Mouse (Mus musculus): ENCODE data around the gene Col8a2. TPM values are rescaled to one million over a fixed set of nuclear protein-coding genes. Genes with fewer than 3 reads are reported as not detected.

Gene Col8a2
- polyA plus RNA-seq, 1 experiment from 2014 or later: 1.1 TPM

DNA sequence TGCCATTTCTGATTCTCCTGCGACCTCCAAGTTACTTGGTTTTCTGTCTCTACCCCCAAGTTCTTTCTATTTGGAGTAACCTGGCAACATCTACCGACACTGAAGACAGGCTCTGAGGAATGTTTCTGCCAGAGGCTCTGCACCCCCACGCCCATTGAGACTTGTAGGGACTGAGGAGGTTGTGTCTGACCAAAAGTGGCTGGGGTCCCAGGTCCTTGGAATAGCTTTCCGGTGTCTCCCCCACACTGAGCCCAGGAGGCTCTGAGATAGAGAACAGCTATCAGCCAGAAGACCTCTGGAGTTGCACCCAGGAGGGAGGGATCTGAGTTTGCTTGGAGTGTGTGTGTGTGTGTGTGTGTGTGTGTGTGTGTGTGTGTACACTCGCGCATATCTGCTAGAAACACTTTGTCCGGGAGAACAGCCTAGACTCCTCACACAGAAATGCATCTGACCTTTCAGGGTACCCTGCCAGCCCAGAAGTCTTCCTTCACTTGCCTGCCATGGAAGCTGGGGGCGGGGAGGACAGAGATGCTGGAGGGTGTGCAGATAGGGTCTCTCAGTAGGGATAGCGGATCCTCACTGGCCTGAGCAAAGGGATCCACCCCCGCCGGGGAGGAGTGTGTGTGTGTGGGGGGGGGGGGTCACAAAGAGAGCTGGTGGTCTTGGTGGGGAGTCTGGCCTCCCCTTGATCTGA is 856 bp downstream of the Col8a2 start:
- H3K4me3 ChIP-seq (replicated peaks): peak overlapping the region; percentile 38; the same call in 1 of the 2 replicates
- H3K4me2 ChIP-seq: no peak overlapping the region
- H3K9me3 ChIP-seq (replicated peaks): no peaks in the 10 kb centered on the region
- 35% methylated on average over 11 of the region's 11 CpGs for WGBS (ENCODE audit: insufficient replicate concordance)
- ATAC-seq (ENCODE audit: insufficient read depth): no peak
- H3K4me1 ChIP-seq (replicated peaks): peaks cover 9% of the 10 kb centered on the region; the same call in 1 of the 2 replicates
- peaks cover 83% of the 10 kb centered on the region for H3K27me3 ChIP-seq
- no peaks in the 10 kb centered on the region for H3K36me3 ChIP-seq (replicated peaks)
- no peak overlapping the region for H3K9ac ChIP-seq
- H3K27ac ChIP-seq (replicated peaks): no peak overlapping the region

DNA sequence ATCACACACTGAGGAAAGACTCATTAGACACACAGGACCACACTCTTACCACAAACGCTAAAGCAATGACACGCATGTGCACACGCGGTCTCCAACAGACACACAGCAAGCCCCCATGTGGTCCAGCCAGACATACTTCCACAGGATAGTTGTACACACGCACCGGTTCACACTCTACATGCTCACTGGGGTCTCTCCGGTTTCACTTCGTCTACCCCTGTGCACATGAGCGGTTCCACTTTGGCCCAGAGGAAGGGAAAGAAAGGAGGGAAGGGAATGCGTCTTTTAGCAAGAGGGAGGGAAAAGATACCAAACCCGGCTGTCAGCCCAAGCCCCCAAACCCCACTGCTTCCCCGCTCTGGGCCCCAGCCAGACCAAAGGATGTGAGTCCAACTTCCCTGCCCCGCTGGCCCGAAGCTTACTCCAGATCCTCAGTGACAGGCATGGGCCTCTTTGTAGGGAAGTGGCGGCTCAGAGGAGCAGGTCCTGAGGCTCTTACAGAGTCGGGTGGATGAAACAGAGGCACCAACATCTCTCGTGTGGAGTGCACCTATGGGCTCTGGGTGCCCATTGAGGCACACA is 1.6 kb downstream of the Col8a2 start:
- Histone ChIP-seq H3K27me3 (peaks cover 80% of the 10 kb centered on the region), H3K4me2 (no peak overlapping the region)
- ATAC-seq (ENCODE audit: insufficient read depth): no peak

GRCm38 (mm10) chr4:126290314-126290713 is 3.7 kb downstream of the Col8a2 start:
- WGBS (ENCODE audit: insufficient replicate concordance): 72% methylated on average over 8 of the region's 8 CpGs
- H3K27me3 ChIP-seq: peaks cover 69% of the 10 kb centered on the region

More for the DNA sequence above, 1.6 kb downstream of the Col8a2 start:
- WGBS (ENCODE audit: insufficient replicate concordance): 24% methylated on average over 17 of the region's 17 CpGs
- no peak overlapping the region for H3K27ac ChIP-seq (replicated peaks)
- H3K4me3 ChIP-seq (replicated peaks): no peak overlapping the region
- H3K9ac ChIP-seq: no peak overlapping the region
- H3K4me1 ChIP-seq (replicated peaks): peaks cover 9% of the 10 kb centered on the region; the same call in 1 of the 2 replicates
- no peaks in the 10 kb centered on the region for H3K36me3 ChIP-seq (replicated peaks)
- no peaks in the 10 kb centered on the region for H3K9me3 ChIP-seq (replicated peaks)

GRCm38 (mm10) chr4:126291196-126291595 is 4.6 kb downstream of the Col8a2 start:
- Histone ChIP-seq H3K27me3 (peaks cover 71% of the 10 kb centered on the region), H3K4me1 (replicated peaks) (peaks cover 7% of the 10 kb centered on the region; the same call in 1 of the 2 replicates), H3K9me3 (replicated peaks) (no peaks in the 10 kb centered on the region), H3K36me3 (replicated peaks) (no peaks in the 10 kb centered on the region), H3K27ac (replicated peaks) (no peak overlapping the region), H3K9ac (no peak overlapping the region), H3K4me3 (replicated peaks) (no peak overlapping the region), H3K4me2 (no peak overlapping the region)
- ATAC-seq (ENCODE audit: insufficient read depth): no peak
- 34% methylated on average over 13 of the region's 13 CpGs for WGBS (ENCODE audit: insufficient replicate concordance)

More at GRCm38 (mm10) chr4:126290314-126290713, 3.7 kb downstream of the Col8a2 start:
- Histone ChIP-seq H3K9ac (no peak overlapping the region), H3K9me3 (replicated peaks) (no peaks in the 10 kb centered on the region), H3K27ac (replicated peaks) (no peak overlapping the region), H3K4me3 (replicated peaks) (no peak overlapping the region), H3K36me3 (replicated peaks) (no peaks in the 10 kb centered on the region), H3K4me2 (no peak overlapping the region), H3K4me1 (replicated peaks) (peaks cover 9% of the 10 kb centered on the region; the same call in 1 of the 2 replicates)
- ATAC-seq (ENCODE audit: insufficient read depth): no peak

GRCm38 (mm10) chr4:126295152-126295551 is 8.6 kb downstream of the Col8a2 start:
- Histone ChIP-seq H3K9ac (no peak overlapping the region), H3K9me3 (replicated peaks) (no peaks in the 10 kb centered on the region), H3K4me2 (no peak overlapping the region), H3K4me3 (replicated peaks) (no peak overlapping the region), H3K27ac (replicated peaks) (no peak overlapping the region), H3K36me3 (replicated peaks) (no peaks in the 10 kb centered on the region), H3K27me3 (peaks cover 71% of the 10 kb centered on the region), H3K4me1 (replicated peaks) (peaks cover 10% of the 10 kb centered on the region)
- ATAC-seq (ENCODE audit: insufficient read depth): no peak; the same call in 1 of the 2 replicates
- 62% methylated on average over 6 of the region's 6 CpGs for WGBS (ENCODE audit: insufficient replicate concordance)

DNA sequence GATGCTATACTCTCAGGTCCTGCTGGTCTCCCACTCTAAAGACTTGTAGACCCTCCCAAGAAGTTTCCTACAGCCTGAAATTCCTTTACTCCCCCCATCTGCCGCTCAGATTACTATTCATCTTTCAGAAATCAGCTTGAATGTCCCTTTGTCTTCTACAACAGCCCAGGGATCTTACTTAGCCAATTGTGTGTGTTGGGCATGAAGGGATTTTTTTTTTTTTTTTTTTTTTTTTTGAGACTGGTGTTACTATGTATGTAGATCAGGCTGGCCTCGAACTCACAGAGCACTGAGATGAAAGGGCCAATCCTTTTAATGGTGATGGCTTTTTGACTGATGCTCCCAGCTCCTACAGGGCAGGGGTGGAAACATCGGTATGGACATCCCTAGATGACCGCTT is 9.3 kb downstream of the Col8a2 start:
- Histone ChIP-seq H3K4me2 (no peak overlapping the region), H3K27me3 (peaks cover 74% of the 10 kb centered on the region), H3K9ac (no peak overlapping the region)

DNA sequence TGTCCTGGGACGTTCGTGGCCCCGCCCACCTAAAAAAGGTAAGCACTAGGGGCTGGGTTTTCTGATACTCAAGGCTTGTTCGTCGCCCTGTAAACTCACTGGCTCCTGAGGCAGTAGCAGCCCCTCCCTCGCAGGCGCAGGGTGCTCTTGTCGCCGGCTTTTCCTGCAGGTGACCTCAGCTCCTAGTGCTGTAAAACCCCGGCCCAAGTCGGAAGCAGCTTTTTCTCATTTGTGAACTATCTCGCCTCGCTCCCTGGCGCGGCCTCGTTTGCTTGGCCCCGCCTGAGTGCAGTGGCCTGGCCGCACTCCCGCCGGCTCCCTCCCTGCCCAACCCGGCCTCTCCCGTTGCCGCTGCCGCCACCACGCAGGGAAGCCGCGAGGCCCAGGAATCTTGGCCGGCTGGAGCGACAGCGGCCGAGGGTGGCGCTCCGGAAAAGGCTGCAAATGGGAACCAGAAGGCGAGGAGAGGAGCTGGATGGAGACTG is 10.1 kb downstream of the Col8a2 start:
- no peaks in the 10 kb centered on the region for H3K9me3 ChIP-seq (replicated peaks)
- WGBS (ENCODE audit: insufficient replicate concordance): 1% methylated on average over 34 of the region's 34 CpGs
- ATAC-seq (ENCODE audit: insufficient read depth): no peak
- peaks cover 74% of the 10 kb centered on the region for H3K27me3 ChIP-seq
- H3K36me3 ChIP-seq (replicated peaks): no peaks in the 10 kb centered on the region
- H3K4me1 ChIP-seq (replicated peaks): peaks cover 21% of the 10 kb centered on the region
- H3K27ac ChIP-seq (replicated peaks): no peak overlapping the region
- H3K4me2 ChIP-seq: peak overlapping the region; percentile 48
- H3K9ac ChIP-seq: no peak overlapping the region
- H3K4me3 ChIP-seq (replicated peaks): peak overlapping the region; percentile 18; the same call in 1 of the 2 replicates

More for the DNA sequence above, 9.3 kb downstream of the Col8a2 start:
- no peak for ATAC-seq (ENCODE audit: insufficient read depth)
- H3K9me3 ChIP-seq (replicated peaks): no peaks in the 10 kb centered on the region
- 38% methylated on average over 4 of the region's 4 CpGs for WGBS (ENCODE audit: insufficient replicate concordance)
- no peaks in the 10 kb centered on the region for H3K36me3 ChIP-seq (replicated peaks)
- H3K27ac ChIP-seq (replicated peaks): no peak overlapping the region
- peaks cover 15% of the 10 kb centered on the region for H3K4me1 ChIP-seq (replicated peaks)
- H3K4me3 ChIP-seq (replicated peaks): no peak overlapping the region

- ATAC-seq (ENCODE audit: insufficient read depth): no peak
- WGBS (ENCODE audit: insufficient replicate concordance): 1% methylated on average over 50 of the region's 50 CpGs
- Histone ChIP-seq H3K36me3 (replicated peaks) (no peaks in the 10 kb centered on the region), H3K9me3 (replicated peaks) (no peaks in the 10 kb centered on the region), H3K27ac (replicated peaks) (no peak overlapping the region), H3K27me3 (peaks cover 82% of the 10 kb centered on the region), H3K9ac (no peak overlapping the region), H3K4me2 (peak overlapping the region; percentile 50), H3K4me3 (replicated peaks) (peak overlapping the region; percentile 24), H3K4me1 (replicated peaks) (peaks cover 21% of the 10 kb centered on the region)
Measured at GRCm38 (mm10) chr4:126300916-126301583, 14.5 kb downstream of the Col8a2 start.

DNA sequence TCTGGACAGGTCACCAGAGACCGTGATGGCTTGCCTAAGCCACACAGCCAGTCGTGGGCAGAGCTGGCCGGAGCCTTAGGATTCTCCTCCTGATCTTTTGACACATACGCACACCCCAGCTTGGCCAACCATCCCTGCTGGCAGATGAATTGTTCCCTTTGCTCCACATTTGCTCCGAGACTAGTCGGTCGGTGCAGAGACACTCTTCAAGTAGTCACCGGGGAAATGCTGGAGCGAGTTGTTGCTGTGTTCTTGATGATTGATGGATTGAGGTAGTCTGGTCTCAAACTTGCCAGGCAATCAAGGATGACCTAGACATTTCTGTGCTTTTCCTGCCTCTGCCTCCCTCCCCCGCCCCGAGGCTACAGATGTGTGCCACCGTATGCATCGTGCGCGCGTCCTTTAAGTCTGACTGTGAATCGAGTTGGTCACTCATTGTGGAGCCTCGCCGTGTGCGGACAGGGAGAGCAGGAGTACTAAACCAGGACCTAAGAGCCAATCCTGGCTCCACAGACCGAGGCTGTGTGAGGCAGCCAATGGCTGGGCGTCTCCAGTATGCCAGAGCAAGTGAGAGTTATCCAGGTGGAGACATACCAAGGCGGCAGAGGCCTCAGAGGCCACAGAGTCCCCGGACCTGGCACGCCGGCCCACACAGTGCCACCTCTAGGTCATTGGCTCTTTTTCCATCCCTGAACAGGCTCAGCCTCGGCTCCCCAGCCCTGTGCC is 15.2 kb downstream of the Col8a2 start:
- ATAC-seq (ENCODE audit: insufficient read depth): no peak
- H3K27me3 ChIP-seq: peaks cover 77% of the 10 kb centered on the region
- H3K4me3 ChIP-seq (replicated peaks): peak overlapping the region; percentile 24; the same call in 1 of the 2 replicates
- peaks cover 17% of the 10 kb centered on the region for H3K4me1 ChIP-seq (replicated peaks)
- 9% methylated on average over 27 of the region's 27 CpGs for WGBS (ENCODE audit: insufficient replicate concordance)
- no peak overlapping the region for H3K27ac ChIP-seq (replicated peaks)
- no peak overlapping the region for H3K9ac ChIP-seq
- no peaks in the 10 kb centered on the region for H3K36me3 ChIP-seq (replicated peaks)
- no peaks in the 10 kb centered on the region for H3K9me3 ChIP-seq (replicated peaks)
- H3K4me2 ChIP-seq: peak overlapping the region; percentile 50

- Histone ChIP-seq H3K27me3 (peaks cover 66% of the 10 kb centered on the region), H3K4me1 (replicated peaks) (peaks cover 11% of the 10 kb centered on the region), H3K4me3 (replicated peaks) (no peak overlapping the region), H3K9me3 (replicated peaks) (no peaks in the 10 kb centered on the region), H3K27ac (replicated peaks) (no peak overlapping the region), H3K9ac (no peak overlapping the region), H3K4me2 (no peak overlapping the region), H3K36me3 (replicated peaks) (no peaks in the 10 kb centered on the region)
- 40% methylated on average over 4 of the region's 4 CpGs for WGBS (ENCODE audit: insufficient replicate concordance)
- ATAC-seq (ENCODE audit: insufficient read depth): no peak
Measured at GRCm38 (mm10) chr4:126303877-126304276, 17.3 kb downstream of the Col8a2 start.

Measured in liver, embryonic 15.5 days (tissue).